Mouse (Mus musculus): Measurements from ENCODE around the gene Rps6kc1. TPM values are rescaled to one million over a fixed set of nuclear protein-coding genes. Genes with fewer than 3 reads are reported as not detected.

The Rps6kc1 gene
- total RNA-seq, 2 experiments from 2014 or later, result 66.6 to 74.9 TPM

GRCm38 (mm10) chr1:190846074-190846730 is 65.4 kb downstream of the Rps6kc1 start:
- intact Hi-C loops (cut with DNase I), result no loop called here
- no peak for DNase-seq

- DNase-seq, result no peak
- intact Hi-C loops (cut with DNase I), result no loop called here
Observed at GRCm38 (mm10) chr1:190845419-190845818, 66.2 kb downstream of the Rps6kc1 start.

- intact Hi-C loops (cut with DNase I), result no loop called here
- peak; percentile 23 for DNase-seq
Observed at GRCm38 (mm10) chr1:190844356-190844755, 67.2 kb downstream of the Rps6kc1 start.

- intact Hi-C loops (cut with DNase I), result no loop called here
- DNase-seq, result no peak
Observed at GRCm38 (mm10) chr1:190836046-190836445, 75.5 kb downstream of the Rps6kc1 start.

- intact Hi-C loops (cut with DNase I), result loop anchor here (5.0 kb wide), 1 partner anchor 33 kb away; no protein-coding TSS in a partner anchor
- no peak for DNase-seq
Observed at GRCm38 (mm10) chr1:190834201-190834907, 77.2 kb downstream of the Rps6kc1 start.

- no peak for DNase-seq
- intact Hi-C loops (cut with DNase I), result loop anchor here (5.0 kb wide), 1 partner anchor 34 kb away; no protein-coding TSS in a partner anchor
Observed at GRCm38 (mm10) chr1:190832965-190833630, 78.5 kb downstream of the Rps6kc1 start.

GRCm38 (mm10) chr1:190831839-190832497 is 79.6 kb downstream of the Rps6kc1 start:
- DNase-seq, result peak; percentile 63
- intact Hi-C loops (cut with DNase I), result loop anchor here (5.0 kb wide), 1 partner anchor 35 kb away; no protein-coding TSS in a partner anchor

GRCm38 (mm10) chr1:190826486-190827034 is 85.0 kb downstream of the Rps6kc1 start:
- intact Hi-C loops (cut with DNase I), result no loop called here

GRCm38 (mm10) chr1:190823745-190824144 is 87.8 kb downstream of the Rps6kc1 start:
- intact Hi-C loops (cut with DNase I), result no loop called here
- DNase-seq, result no peak

More at GRCm38 (mm10) chr1:190826486-190827034, 85.0 kb downstream of the Rps6kc1 start:
- no peak for DNase-seq

- intact Hi-C loops (cut with DNase I), result no loop called here
- DNase-seq, result no peak
Observed at GRCm38 (mm10) chr1:190816141-190816540, 95.4 kb downstream of the Rps6kc1 start.

GRCm38 (mm10) chr1:190810408-190810807 is 101.2 kb downstream of the Rps6kc1 start:
- DNase-seq, result no peak
- intact Hi-C loops (cut with DNase I), result no loop called here

GRCm38 (mm10) chr1:190808766-190809221 is 102.8 kb downstream of the Rps6kc1 start:
- intact Hi-C loops (cut with DNase I), result no loop called here
- peak; percentile 72 for DNase-seq

- intact Hi-C loops (cut with DNase I), result no loop called here
- no peak for DNase-seq
Observed at GRCm38 (mm10) chr1:190806817-190807216, 104.8 kb downstream of the Rps6kc1 start.

GRCm38 (mm10) chr1:190798668-190799067 is 112.9 kb downstream of the Rps6kc1 start:
- intact Hi-C loops (cut with DNase I), result loop anchor here (5.0 to 10.0 kb wide), 3 partner anchors 624 to 914 kb away; partner anchors contain the start of gene Prox1
- DNase-seq, result no peak

GRCm38 (mm10) chr1:190797483-190798058 is 114.0 kb downstream of the Rps6kc1 start:
- DNase-seq, result no peak
- intact Hi-C loops (cut with DNase I), result loop anchor here (5.0 to 10.0 kb wide), 3 partner anchors 623 to 913 kb away; partner anchors contain the start of gene Prox1

- intact Hi-C loops (cut with DNase I), result loop anchor here (5.0 to 10.0 kb wide), 3 partner anchors 622 to 912 kb away; partner anchors contain the start of gene Prox1
Observed at GRCm38 (mm10) chr1:190796745-190797482, 114.7 kb downstream of the Rps6kc1 start.

GRCm38 (mm10) chr1:190791638-190792037 is 119.9 kb downstream of the Rps6kc1 start:
- intact Hi-C loops (cut with DNase I), result loop anchor here (10.0 kb wide), 2 partner anchors 617 to 907 kb away; partner anchors contain the start of gene Prox1
- no peak for DNase-seq

More at GRCm38 (mm10) chr1:190796745-190797482, 114.7 kb downstream of the Rps6kc1 start:
- DNase-seq, result peak; percentile 30

- intact Hi-C loops (cut with DNase I), result loop anchor here (10.0 kb wide), 2 partner anchors 616 to 906 kb away; partner anchors contain the start of gene Prox1
- DNase-seq, result no peak
Observed at GRCm38 (mm10) chr1:190790720-190791119, 120.8 kb downstream of the Rps6kc1 start.

- no peak for DNase-seq
- intact Hi-C loops (cut with DNase I), result no loop called here
Observed at GRCm38 (mm10) chr1:190777660-190778059, 133.9 kb downstream of the Rps6kc1 start.
